Mouse (Mus musculus): ENCODE measurements at regions not wholly inside any gene's neighbourhood (a gene's known extent, or its start where the extent isn't known, plus 50 kb on each side); places are given as distances from the start of the nearest gene placed in this dataset.

- Histone ChIP-seq H3K27me3 (ENCODE audit: control insufficient read depth, insufficient read depth, low read depth, low read length) (no peaks in the 10 kb centered on the region), H3K4me2 (ENCODE audit: low read depth, low read length) (no peak overlapping the region), H3K4me3 (ENCODE audit: low read depth, low read length) (no peak overlapping the region), H3K27ac (ENCODE audit: low read length) (no peak overlapping the region), H3K4me1 (ENCODE audit: control insufficient read depth, low read depth, low read length) (no peaks in the 10 kb centered on the region), H3K9ac (ENCODE audit: low read depth, low read length) (no peak overlapping the region), H3K36me3 (ENCODE audit: control insufficient read depth, insufficient read depth) (no peaks in the 10 kb centered on the region), H3K9me3 (replicated peaks; ENCODE audit: control insufficient read depth, low read length) (no peaks in the 10 kb centered on the region)
- 53% methylated on average over 7 of the region's 7 CpGs for WGBS (ENCODE audit: insufficient replicate concordance)
- ATAC-seq (ENCODE audit: low read depth): no peak
Measured at GRCm38 (mm10) chr2:160256251-160256650, 77.7 kb downstream of the Gm826 start.

GRCm38 (mm10) chr2:160250228-160250627 lies 83.7 kb downstream of the Gm826 start:
- Histone ChIP-seq H3K27me3 (ENCODE audit: control insufficient read depth, insufficient read depth, low read depth, low read length) (no peaks in the 10 kb centered on the region), H3K4me1 (ENCODE audit: control insufficient read depth, low read depth, low read length) (no peaks in the 10 kb centered on the region), H3K4me3 (ENCODE audit: low read depth, low read length) (no peak overlapping the region), H3K4me2 (ENCODE audit: low read depth, low read length) (no peak overlapping the region), H3K27ac (ENCODE audit: low read length) (no peak overlapping the region), H3K9me3 (replicated peaks; ENCODE audit: control insufficient read depth, low read length) (no peaks in the 10 kb centered on the region), H3K9ac (ENCODE audit: low read depth, low read length) (no peak overlapping the region), H3K36me3 (ENCODE audit: control insufficient read depth, insufficient read depth) (no peaks in the 10 kb centered on the region)
- no peak for ATAC-seq (ENCODE audit: low read depth)
- WGBS (ENCODE audit: insufficient replicate concordance): 48% methylated on average over 3 of the region's 3 CpGs

GRCm38 (mm10) chr2:160249104-160250093 lies 84.6 kb downstream of the Gm826 start:
- Histone ChIP-seq H3K36me3 (ENCODE audit: control insufficient read depth, insufficient read depth) (no peaks in the 10 kb centered on the region), H3K27me3 (ENCODE audit: control insufficient read depth, insufficient read depth, low read depth, low read length) (no peaks in the 10 kb centered on the region), H3K27ac (ENCODE audit: low read length) (peak overlapping the region; percentile 23), H3K4me3 (ENCODE audit: low read depth, low read length) (no peak overlapping the region), H3K9me3 (replicated peaks; ENCODE audit: control insufficient read depth, low read length) (no peaks in the 10 kb centered on the region), H3K4me1 (ENCODE audit: control insufficient read depth, low read depth, low read length) (no peaks in the 10 kb centered on the region), H3K9ac (ENCODE audit: low read depth, low read length) (no peak overlapping the region), H3K4me2 (ENCODE audit: low read depth, low read length) (no peak overlapping the region)
- peak; percentile 84 for ATAC-seq (ENCODE audit: low read depth)
- 37% methylated on average over 9 of the region's 9 CpGs for WGBS (ENCODE audit: insufficient replicate concordance)

DNA sequence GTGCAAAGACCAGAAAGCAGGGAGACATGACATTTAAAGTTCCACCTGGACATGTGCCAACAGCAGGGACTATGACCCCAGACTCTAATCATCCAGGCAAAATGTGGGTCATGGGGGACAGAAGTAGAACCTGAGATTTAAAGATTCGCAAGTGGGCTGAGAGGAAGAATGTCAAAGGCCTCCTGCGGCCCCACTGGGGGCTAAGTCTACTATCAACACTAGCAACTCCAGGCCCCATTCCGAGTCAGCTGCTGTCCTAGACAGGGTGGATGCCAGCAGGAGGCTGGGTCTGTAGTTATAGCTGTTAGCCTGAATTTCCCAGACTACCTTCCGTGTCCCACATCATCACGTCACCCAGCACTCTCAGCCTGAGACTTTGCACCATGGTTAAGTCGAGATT lies 86.7 kb downstream of the Gm826 start:
- Histone ChIP-seq H3K4me1 (ENCODE audit: control insufficient read depth, low read depth, low read length) (no peaks in the 10 kb centered on the region), H3K4me3 (ENCODE audit: low read depth, low read length) (no peak overlapping the region), H3K27me3 (ENCODE audit: control insufficient read depth, insufficient read depth, low read depth, low read length) (no peaks in the 10 kb centered on the region), H3K4me2 (ENCODE audit: low read depth, low read length) (no peak overlapping the region), H3K36me3 (ENCODE audit: control insufficient read depth, insufficient read depth) (no peaks in the 10 kb centered on the region), H3K9ac (ENCODE audit: low read depth, low read length) (no peak overlapping the region), H3K9me3 (replicated peaks; ENCODE audit: control insufficient read depth, low read length) (no peaks in the 10 kb centered on the region), H3K27ac (ENCODE audit: low read length) (no peak overlapping the region)
- no peak for ATAC-seq (ENCODE audit: low read depth)
- 68% methylated on average over 6 of the region's 6 CpGs for WGBS (ENCODE audit: insufficient replicate concordance)

GRCm38 (mm10) chr2:160246356-160246755 lies 87.6 kb downstream of the Gm826 start:
- Histone ChIP-seq H3K27me3 (ENCODE audit: control insufficient read depth, insufficient read depth, low read depth, low read length) (no peaks in the 10 kb centered on the region), H3K9me3 (replicated peaks; ENCODE audit: control insufficient read depth, low read length) (no peaks in the 10 kb centered on the region), H3K9ac (ENCODE audit: low read depth, low read length) (no peak overlapping the region), H3K4me1 (ENCODE audit: control insufficient read depth, low read depth, low read length) (no peaks in the 10 kb centered on the region), H3K27ac (ENCODE audit: low read length) (no peak overlapping the region), H3K36me3 (ENCODE audit: control insufficient read depth, insufficient read depth) (no peaks in the 10 kb centered on the region), H3K4me2 (ENCODE audit: low read depth, low read length) (no peak overlapping the region), H3K4me3 (ENCODE audit: low read depth, low read length) (no peak overlapping the region)
- ATAC-seq (ENCODE audit: low read depth): no peak
- 52% methylated on average over 1 of the region's 1 CpGs for WGBS (ENCODE audit: insufficient replicate concordance)

DNA sequence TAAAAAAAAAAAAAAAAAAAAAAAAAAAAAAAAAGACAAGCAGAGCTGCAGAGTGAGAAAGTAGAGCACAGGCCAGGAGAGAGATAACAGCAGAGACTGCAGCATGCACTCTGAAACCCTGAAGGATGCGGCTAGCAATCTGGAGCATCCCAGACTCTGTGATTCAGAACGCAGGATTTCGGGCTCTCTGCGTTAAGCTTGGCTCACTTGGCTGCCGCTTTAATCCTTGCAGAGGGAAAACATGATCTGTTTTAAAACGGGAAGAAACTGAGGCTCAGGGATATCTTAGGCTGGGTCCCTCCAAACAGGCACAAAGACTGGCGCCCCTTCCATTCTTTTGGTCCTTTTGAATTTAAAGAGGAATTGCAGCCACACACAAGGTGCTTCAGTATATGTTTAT lies 89.1 kb downstream of the Gm826 start:
- Histone ChIP-seq H3K27ac (ENCODE audit: low read length) (no peak overlapping the region), H3K4me1 (ENCODE audit: control insufficient read depth, low read depth, low read length) (no peaks in the 10 kb centered on the region), H3K9ac (ENCODE audit: low read depth, low read length) (no peak overlapping the region), H3K36me3 (ENCODE audit: control insufficient read depth, insufficient read depth) (no peaks in the 10 kb centered on the region), H3K4me2 (ENCODE audit: low read depth, low read length) (no peak overlapping the region), H3K4me3 (ENCODE audit: low read depth, low read length) (no peak overlapping the region), H3K9me3 (replicated peaks; ENCODE audit: control insufficient read depth, low read length) (no peaks in the 10 kb centered on the region), H3K27me3 (ENCODE audit: control insufficient read depth, insufficient read depth, low read depth, low read length) (no peaks in the 10 kb centered on the region)
- 35% methylated on average over 7 of the region's 7 CpGs for WGBS (ENCODE audit: insufficient replicate concordance)
- no peak for ATAC-seq (ENCODE audit: low read depth)

DNA sequence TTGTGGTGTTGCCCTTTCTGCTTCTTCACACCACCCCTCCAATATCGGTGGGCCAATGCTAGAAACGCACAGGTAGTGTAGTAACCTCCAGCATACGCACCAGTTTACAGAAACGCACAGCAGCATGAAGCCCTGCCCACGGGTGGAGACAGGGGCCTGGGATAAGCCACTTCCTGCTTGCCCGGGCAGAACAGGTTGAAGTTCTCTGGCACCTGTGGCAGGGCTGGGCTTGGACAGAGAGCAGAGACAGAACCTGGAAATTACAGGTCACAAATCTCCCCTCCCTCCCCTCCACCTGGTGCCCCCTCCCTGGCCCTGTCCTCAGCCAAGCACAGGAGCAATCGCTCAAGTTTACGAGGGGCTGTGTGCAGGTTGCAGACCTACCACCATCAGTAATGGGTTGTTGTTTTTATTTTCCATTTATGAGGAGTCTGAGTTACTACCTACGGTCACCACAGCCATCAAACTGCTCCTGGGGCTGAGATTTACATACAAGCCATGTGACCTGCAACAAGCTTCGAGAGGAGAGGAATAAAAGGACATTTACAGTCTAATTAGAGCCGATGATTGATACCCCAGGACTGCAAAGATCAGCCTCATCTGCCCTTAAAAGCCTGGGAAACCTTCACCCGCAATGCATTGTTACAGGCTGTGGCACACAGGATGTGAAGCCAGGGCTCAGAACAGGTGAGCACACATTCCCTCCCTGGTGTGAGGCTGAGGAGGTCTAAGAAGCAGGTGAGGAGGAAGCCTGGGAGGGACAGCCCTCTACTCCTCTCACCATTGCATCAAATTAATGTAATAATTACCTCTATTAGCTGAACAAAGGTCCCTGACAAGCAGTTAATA lies 93.2 kb downstream of the Gm826 start:
- no peaks in the 10 kb centered on the region for H3K4me1 ChIP-seq (ENCODE audit: control insufficient read depth, low read depth, low read length)
- no peaks in the 10 kb centered on the region for H3K9me3 ChIP-seq (replicated peaks; ENCODE audit: control insufficient read depth, low read length)
- no peaks in the 10 kb centered on the region for H3K27me3 ChIP-seq (ENCODE audit: control insufficient read depth, insufficient read depth, low read depth, low read length)
- H3K27ac ChIP-seq (ENCODE audit: low read length): no peak overlapping the region
- ATAC-seq (ENCODE audit: low read depth): no peak
- no peak overlapping the region for H3K4me3 ChIP-seq (ENCODE audit: low read depth, low read length)
- H3K4me2 ChIP-seq (ENCODE audit: low read depth, low read length): no peak overlapping the region
- H3K36me3 ChIP-seq (ENCODE audit: control insufficient read depth, insufficient read depth): no peaks in the 10 kb centered on the region
- WGBS (ENCODE audit: insufficient replicate concordance): 56% methylated on average over 12 of the region's 12 CpGs
- no peak overlapping the region for H3K9ac ChIP-seq (ENCODE audit: low read depth, low read length)

GRCm38 (mm10) chr2:160237436-160238104 lies 96.4 kb downstream of the Gm826 start:
- 40% methylated on average over 3 of the region's 3 CpGs for WGBS (ENCODE audit: insufficient replicate concordance)
- no peak overlapping the region for H3K9ac ChIP-seq (ENCODE audit: low read depth, low read length)
- no peaks in the 10 kb centered on the region for H3K36me3 ChIP-seq (ENCODE audit: control insufficient read depth, insufficient read depth)
- H3K4me3 ChIP-seq (ENCODE audit: low read depth, low read length): no peak overlapping the region
- H3K27ac ChIP-seq (ENCODE audit: low read length): no peak overlapping the region
- H3K4me1 ChIP-seq (ENCODE audit: control insufficient read depth, low read depth, low read length): no peaks in the 10 kb centered on the region
- H3K4me2 ChIP-seq (ENCODE audit: low read depth, low read length): no peak overlapping the region
- ATAC-seq (ENCODE audit: low read depth): no peak
- H3K9me3 ChIP-seq (replicated peaks; ENCODE audit: control insufficient read depth, low read length): no peaks in the 10 kb centered on the region
- H3K27me3 ChIP-seq (ENCODE audit: control insufficient read depth, insufficient read depth, low read depth, low read length): no peaks in the 10 kb centered on the region
